ENCODE assay signal across 9 mouse cellular contexts in genomic region chr9:35017563-35017962, GRCm38 (mm10).
DNase-seq lines count a peak whose midpoint lies in the region; ATAC-seq lines count a peak whose summit lies in the region.
"Had no signal": no experiment of that assay in that cellular context is flagged by ENCODE, and none has a peak within 500 bp of the region (broad histone marks: within the 10 kb centered on the region; RNA-seq: fewer than 3 reads in every experiment).

No protein-coding gene starts in this region.

- H3K27ac ChIP-seq in liver, embryonic 11.5 days (ENCODE audit: low read depth, low read length) = no peak overlapping the region
- H3K27ac ChIP-seq in liver, embryonic 12.5 days = no peak overlapping the region
- H3K27ac ChIP-seq: liver, embryonic 15.5 days had no signal

- no peaks in the 10 kb centered on the region; the same call in 1 of the 2 replicates for H3K4me1 ChIP-seq in liver, embryonic 11.5 days (replicated peaks; ENCODE audit: control insufficient read depth, insufficient read depth, low read length)
- no peaks in the 10 kb centered on the region for H3K4me1 ChIP-seq in liver, embryonic 12.5 days
- H3K4me1 ChIP-seq: liver, embryonic 15.5 days had no signal

- no peak overlapping the region for H3K9ac ChIP-seq in liver, embryonic 11.5 days (ENCODE audit: low read depth, low read length)
- no peak overlapping the region for H3K9ac ChIP-seq in liver, embryonic 12.5 days
- H3K9ac ChIP-seq: liver, embryonic 15.5 days had no signal

- intact Hi-C loops in left cerebral cortex, postnatal 36 days (cut with DNase I) = loop anchor here (2.0 to 10.0 kb wide), 3 partner anchors 35 to 520 kb away; no protein-coding TSS in a partner anchor

- H3K4me2 ChIP-seq in liver, embryonic 11.5 days = peak overlapping the region; percentile 25; the same call in 1 of the 2 replicates
- H3K4me2 ChIP-seq in liver, embryonic 12.5 days = no peak overlapping the region
- H3K4me2 ChIP-seq: liver, embryonic 15.5 days had no signal

- H3K9me3 ChIP-seq in liver, embryonic 11.5 days (ENCODE audit: control insufficient read depth, low read length) = no peaks in the 10 kb centered on the region
- no peaks in the 10 kb centered on the region for H3K9me3 ChIP-seq in liver, embryonic 12.5 days (replicated peaks)
- H3K9me3 ChIP-seq: liver, embryonic 15.5 days had no signal

- H3K27me3 ChIP-seq in liver, embryonic 11.5 days (replicated peaks; ENCODE audit: control insufficient read depth, insufficient read depth, low read length) = peaks cover 13% of the 10 kb centered on the region
- H3K27me3 ChIP-seq in liver, embryonic 12.5 days (replicated peaks) = peaks cover 45% of the 10 kb centered on the region

- 0 out of 2 replicates have a peak, but pooled peaks have one; percentile 10 for ATAC-seq in liver, embryonic 11.5 days (replicated peaks; ENCODE audit: low FRiP score)
- ATAC-seq in liver, embryonic 12.5 days = no peak
- peak; percentile 30 to 54; a peak in 3 of 4 replicates for ATAC-seq in hematopoietic stem cell, adult 5-6 weeks (replicated peaks in 1 of 2; ENCODE audit: insufficient read depth in 1 of 2, low FRiP score in 2 of 2, low TSS enrichment in 1 of 2, low read depth in 1 of 2, poor library complexity in 2 of 2, severe bottlenecking in 2 of 2)

- no peaks in the 10 kb centered on the region for H3K36me3 ChIP-seq in liver, embryonic 11.5 days (ENCODE audit: control insufficient read depth, insufficient read depth, low read length)
- H3K36me3 ChIP-seq in liver, embryonic 12.5 days = no peaks in the 10 kb centered on the region
- H3K36me3 ChIP-seq: liver, embryonic 15.5 days had no signal

- 12% methylated on average over 13 of the region's 13 CpGs for WGBS in liver, embryonic 11.5 days
- 9% methylated on average over 13 of the region's 13 CpGs for WGBS in liver, embryonic 12.5 days (ENCODE audit: insufficient replicate concordance)

- DNase-seq in liver, embryonic 11.5 days (ENCODE audit: low spot score) = no peak
- DNase-seq in cerebellum, postnatal 36 days = peak; percentile 46
- peak; percentile 76 to 77 for DNase-seq in left cerebral cortex, postnatal 36 days (ENCODE audit: low spot score in 2 of 2)
- peak; percentile 75 for DNase-seq in right cerebral cortex, postnatal 25 days
- DNase-seq in urinary bladder, adult 18-20 months (ENCODE audit: low spot score in 2 of 2) = no peak
- DNase-seq in ovary, postnatal 10 days (ENCODE audit: low spot score) = no peak

- no peak overlapping the region for H3K4me3 ChIP-seq in liver, embryonic 11.5 days (ENCODE audit: low read depth, low read length)
- no peak overlapping the region for H3K4me3 ChIP-seq in liver, embryonic 12.5 days
- H3K4me3 ChIP-seq: liver, embryonic 15.5 days had no signal

Comparison
In these comparisons a context has a peak if more than half of its experiments do, and no peak if none do; other contexts are left out.
1. DNase-seq: peak in cerebellum, postnatal 36 days (2 of 2), left cerebral cortex, postnatal 36 days (2 of 2) and right cerebral cortex, postnatal 25 days (single experiment); none in liver, embryonic 11.5 days (single experiment), urinary bladder, adult 18-20 months (0 of 2) and ovary, postnatal 10 days (single experiment).